Mouse (Mus musculus) urinary bladder, postnatal 10 days (tissue): ENCODE measurements around the gene Slc25a51.
A peak's percentile ranks its signal among the peaks of the same experiment; 100 is the strongest.

Source experiments
- DNase-seq: peaks from one replicate; pipeline ENCODE4 v3.0.0; 2022; ENCODE audit warnings: low spot score

The Slc25a51 gene

DNA sequence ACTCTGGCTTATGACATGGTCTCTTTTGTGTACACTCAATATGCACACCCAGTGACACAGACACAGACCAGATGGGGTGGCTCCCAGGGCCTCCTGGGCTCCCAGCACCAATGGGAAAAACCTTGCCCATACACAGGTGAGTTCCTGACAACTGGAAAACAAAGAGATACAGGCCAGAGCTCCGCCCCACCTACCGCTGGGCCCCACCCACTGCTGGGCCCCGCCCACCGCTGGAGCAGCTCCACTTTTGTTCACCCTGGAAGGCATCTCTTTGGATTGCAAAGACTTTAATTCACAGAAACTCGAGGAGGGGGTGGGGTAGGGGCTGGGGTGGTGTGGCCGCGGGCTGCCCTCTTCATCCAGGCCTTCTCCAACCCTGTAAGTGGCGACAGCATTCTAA, 14.8 kb upstream of the Slc25a51 start:
- DNase-seq = no peak

DNA sequence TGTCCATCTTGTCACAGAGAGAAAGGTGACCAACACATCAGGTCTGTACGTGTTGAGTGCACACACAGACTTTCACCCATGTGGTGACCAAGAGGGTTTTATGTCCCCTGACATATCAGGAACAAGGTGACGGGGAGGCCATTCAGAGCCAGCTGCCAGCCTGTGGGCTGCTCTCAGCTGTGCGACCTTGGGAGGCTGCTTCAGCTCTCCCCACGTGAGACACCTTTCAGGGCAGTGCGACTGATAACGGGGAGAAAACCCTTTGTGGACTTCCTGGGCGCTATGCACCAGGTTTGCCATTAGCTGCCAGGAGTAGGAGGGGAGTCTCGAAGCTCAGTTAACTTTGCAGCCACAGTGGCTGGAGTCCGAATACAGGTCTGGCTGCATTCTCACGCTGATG, 14.1 kb upstream of the Slc25a51 start:
- no peak for DNase-seq

DNA sequence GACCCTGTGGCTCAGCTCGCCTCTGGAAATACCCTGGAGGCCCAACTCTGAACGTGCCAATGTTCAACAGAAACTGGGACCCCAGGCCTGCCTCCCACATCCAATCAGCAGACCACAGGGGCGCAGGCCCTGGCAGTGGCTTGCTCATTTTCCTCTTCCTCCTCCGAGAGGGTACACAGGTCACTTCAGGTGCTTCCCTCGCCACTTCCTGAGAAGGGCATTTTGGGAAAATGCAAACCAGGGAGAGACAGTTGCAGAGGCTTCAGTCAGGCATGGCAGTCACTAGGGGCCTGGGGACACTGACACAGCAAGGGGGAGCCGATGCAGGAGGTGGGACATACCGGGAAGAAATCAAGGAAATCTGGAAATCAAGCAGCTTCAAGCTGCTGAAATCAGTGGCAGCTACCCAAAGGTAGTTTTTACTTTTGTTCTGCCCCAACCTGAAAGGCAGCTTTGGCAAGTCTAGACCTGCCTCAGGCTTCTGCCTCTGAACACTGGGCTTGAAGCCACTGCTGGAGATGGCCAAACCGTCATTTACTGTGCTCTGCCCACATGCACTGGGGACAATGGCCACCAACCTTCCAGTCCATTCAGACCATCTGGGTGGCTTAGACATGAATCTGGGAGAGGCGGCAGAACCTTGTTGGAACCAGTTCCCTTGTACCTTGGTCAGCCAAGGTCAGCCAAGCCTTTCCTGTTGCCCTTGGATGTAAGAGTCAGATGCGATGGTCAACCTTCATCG, 13.1 kb upstream of the Slc25a51 start:
- DNase-seq = no peak

DNA sequence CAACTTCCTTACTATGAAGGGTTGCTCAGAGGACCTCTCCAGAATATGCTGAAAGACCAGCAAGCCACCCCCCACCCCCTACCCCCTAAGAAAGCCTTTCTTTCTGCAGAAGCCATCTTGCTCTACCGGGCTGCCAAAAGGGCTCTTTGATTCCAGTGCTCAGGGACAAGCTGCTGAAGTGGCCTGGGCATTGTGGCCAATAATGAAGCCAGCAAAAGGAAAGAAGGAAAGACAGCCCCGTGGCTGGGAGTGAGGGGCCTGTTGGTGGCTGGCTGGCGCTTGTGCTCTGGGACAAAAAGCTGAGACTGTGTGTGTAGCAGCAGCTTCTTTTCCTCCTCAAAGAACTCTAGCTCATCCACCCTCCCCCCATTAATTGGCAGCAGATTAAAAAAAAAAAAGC, 12.2 kb upstream of the Slc25a51 start:
- DNase-seq = no peak

DNA sequence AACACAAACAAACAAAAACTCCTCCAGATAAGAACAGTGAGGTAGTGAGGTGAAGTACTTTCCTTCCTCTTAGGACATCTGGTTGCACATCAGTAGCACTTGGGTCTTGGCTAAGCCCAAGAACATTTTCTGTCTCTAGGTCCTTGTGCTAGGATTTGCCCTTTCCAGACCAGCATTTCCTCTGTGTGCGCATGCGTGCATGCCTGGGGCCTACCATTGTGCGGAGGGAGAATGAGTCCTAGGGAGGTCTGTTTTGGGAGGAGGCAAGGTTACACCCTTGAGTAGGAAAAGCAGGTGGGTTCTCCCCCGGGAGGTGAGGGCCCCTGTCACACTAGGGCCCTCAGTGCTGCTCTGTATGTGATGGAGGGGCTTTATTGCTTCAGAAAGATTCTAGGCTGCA, 10.5 kb upstream of the Slc25a51 start:
- DNase-seq = no peak

DNA sequence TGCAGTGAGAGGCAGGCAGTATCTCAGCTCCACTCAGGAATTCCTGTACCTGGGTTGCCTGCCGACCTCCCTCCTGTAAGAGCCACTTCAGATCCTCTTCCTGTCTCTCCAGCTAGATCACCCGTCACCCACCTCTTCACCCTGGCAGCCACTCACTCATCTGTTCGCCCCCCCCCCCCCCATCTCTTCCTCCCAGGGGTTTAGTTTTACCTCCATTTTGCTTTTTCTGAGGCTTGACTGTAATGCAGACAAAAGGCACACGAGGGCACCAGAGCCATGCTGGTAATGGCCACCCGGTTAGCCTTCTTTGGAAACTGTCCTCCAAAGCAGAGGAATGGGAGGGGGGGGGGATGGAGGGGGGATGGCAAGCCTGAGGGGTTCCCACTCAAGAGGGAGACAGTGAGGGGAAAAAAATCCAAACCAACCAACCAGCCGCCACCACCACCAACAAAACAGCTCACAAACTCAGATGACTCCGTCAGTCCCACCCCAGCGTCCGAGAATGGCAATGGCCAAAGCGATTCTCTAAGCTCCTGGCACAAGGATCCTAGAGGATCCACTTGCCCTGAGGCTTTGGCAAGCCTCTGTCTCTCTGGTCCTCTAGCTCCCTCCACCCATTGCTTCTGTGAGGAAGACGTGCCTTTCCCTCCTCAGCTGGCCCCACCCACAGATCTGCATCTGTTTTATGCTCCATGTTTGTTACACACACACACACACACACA, 9.8 kb upstream of the Slc25a51 start:
- no peak for DNase-seq

DNA sequence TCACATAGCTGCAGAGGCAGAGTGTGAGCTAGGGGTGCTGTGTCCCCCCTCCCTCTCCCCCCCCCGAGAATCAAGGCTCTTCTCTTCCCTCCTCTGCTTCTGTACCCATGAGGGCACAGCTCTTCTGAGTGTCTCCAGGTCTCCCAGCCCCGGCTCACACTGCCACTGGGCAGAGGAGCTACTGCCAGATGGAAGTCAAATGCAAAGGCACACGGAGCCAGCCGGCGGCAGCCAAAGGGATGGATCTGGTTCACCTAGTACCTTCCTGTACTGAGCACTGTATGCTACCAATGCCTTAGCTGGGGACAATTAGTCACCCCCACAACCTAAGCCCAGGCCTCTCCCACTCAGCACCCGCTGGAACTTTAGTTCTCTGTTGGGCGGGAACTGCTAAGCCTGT, 7.7 kb upstream of the Slc25a51 start:
- DNase-seq = no peak

DNA sequence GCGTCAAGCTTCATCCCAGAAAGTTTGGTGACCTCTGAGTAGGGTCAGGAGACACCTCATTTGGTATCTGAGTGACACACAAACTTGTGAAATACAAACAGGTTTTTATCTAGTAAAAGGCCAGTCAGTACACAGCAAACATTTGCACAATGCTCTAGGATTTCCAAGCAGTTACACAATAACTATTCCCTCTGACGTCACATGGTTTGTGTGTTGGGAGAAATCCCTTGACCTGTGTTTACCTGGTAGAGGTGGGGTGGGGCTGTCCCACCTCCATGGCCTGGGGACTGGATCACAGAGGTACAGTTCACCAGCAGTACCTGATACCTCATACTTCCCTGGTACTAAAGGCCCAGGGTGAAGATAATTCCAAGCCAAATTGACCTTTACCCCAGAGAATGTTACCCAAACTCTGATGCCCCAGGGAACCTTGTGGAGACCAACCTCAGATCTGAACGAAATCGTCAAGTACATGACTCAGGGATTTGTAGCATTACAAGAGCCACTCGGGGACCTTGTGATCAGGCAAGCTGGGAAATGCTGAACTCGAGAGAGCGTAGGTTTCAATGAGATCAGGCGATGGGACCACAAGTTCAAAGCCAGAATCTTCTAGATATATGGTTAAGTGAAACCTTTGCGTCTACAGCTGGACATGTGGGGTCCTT, 5.2 kb upstream of the Slc25a51 start:
- DNase-seq = no peak

DNA sequence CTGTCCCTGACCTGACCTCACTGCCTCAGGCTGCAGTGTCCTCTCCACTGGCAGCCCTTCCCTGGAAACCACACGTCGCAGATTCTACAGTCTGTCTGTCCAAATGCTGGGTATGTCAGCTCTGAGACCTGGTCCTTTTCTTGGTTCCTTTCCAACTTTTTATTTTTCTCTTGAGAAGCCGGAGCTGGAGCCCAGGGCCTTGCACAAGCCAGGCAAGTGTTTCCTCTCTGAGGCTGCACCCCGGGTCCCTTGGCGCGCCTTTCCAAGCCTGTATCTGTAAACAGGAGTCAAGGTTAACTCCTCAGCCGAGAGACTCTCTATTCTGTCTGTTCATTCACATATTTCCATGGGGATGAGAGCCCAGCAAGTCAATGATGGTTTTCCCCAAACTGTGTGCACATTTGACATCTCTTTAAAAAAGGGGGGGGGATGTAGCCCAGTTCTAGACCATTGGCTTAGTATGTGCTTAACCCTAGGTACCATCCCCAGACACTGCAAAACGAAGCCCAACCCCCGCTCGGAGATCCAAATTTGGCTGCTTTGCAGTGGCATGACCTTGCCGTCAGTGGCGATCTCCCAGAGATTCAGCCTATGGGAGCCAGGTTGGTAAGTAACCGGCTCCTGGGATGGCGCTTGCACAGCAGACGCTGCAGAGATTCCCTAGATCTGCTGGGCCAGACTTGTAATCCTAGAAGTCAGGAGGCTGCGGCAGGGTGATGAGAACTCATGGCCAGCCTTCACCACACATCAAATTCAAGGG, 4.0 kb upstream of the Slc25a51 start:
- DNase-seq = no peak

DNA sequence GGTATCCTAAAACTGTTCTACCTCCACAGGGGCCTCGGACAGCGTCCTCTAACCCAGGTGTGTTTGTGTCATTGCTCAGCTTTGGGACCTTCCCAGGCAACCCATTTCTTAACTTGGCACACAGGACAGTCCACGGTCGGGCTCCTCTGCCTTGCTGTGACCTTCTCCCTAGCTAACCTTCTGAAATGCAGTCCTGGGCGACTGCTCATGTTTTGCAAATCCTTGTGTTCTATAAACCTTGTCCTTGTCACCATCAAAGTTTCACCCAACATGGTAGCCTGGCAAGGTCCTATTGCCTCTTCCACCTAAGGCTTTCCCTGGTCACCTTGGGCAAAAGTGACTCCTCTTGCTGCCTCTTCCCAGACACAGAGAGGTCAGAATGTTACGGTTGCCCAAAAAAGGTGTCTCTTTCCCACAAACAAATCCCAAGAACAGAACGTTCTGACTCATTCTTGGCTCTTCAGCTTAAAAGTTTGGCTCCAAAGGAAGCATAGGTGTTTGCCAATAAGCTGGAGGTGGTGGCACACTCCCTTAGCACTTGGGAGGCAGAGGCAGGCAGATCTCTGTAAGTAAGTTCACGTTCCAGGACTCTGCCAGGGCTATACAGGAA, 2.7 kb upstream of the Slc25a51 start:
- DNase-seq = no peak

DNA sequence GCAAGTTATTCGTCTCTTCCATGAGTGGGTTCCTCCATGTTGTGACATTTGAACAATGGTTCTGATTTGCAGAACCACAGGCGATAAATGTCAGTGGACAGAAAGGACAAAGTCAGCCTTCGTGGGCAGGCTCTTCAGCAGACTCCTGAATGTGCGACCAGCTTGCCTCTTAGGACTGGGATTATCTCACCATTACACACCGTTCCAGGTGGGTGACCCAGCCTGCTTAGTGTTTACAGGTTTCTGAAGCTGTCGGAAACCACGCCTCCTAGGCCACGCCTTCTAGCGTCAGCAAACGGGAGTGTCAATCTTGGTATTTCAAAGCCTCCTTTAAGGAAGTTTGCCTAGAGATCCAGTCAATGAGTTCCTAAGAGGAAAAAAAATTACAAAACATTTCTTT, 704 bp upstream of the Slc25a51 start:
- DNase-seq = peak; percentile 18

DNA sequence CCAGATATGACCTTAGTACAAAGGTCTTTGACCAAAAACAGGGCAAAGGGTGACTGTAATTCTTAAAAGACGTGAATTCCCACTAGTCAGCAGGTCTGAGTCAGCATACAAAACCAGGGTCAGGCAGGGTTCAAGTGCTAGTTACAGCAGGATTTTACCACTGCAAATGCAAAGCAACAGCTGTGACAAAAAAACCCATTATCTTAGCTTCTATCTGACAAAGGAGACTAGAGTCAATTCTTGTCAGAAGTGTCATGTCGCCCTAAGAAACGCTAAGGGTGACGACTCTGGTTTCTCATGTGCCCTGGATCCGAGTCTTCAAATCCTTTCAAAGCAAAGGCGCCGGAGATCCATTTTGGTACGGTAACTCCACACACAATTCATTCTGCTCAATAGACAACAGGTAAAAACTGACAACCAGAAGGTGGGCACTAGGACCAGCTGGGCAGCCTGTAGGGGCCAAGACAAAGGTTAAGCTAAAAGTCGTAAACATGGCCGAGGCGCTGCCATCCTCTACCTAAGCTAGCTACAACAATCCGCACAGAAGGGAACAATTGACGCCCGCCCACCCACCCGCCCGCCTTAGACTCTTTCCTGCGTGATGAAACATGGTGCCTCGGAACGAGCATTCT, 747 bp downstream of the Slc25a51 start:
- peak; percentile 10 for DNase-seq

DNA sequence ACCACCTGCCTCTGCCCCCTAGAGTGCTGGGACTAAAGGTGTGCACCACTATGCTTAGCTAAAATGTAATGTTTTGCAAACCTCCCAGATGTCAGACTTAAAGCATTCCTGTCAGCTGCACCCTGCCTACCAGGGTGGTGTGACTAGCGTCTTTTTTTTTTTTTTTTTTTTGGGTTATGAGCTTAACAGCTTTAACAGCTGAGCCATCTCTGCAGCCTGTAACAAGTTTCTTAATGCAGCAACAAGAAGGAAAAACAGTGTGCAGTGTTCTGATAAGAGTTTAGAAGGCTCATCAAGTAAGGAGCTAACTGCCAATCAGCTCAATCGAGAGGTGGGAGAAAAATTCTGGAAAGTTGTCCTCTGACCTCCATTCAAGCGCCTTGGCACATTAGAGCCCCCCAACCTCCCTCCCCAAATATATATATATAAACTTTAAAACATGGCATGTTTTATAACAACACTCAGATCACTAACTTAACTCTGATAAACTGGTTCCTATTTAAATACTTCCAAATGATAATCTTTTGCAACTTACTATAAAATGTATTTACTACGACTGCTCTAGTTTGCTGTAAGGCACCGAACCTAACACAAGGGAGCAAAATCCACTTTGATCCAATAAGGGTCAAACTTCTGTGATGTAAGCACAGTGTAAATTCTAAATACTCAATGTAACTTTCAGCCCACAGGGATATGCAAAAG, 1.4 kb downstream of the Slc25a51 start:
- DNase-seq = no peak

DNA sequence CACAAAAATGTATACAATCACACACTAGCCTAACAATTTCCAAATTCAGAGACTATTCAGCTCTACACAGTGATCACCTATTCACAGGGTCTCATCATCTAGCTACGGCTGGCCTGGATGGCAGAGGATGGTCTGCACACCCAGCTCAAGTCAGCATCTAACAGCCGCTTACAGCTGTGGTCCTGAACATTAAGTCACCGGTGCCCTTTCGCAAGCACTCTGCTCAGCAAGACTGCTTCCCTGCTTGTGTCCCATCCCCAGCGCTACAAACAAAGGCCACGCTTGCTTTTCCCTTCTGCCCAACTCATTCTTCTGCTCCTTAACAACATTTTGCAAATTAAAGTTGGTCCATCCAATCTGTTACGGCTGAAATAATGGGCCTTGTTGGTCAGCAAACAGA, 2.2 kb downstream of the Slc25a51 start:
- DNase-seq = no peak

DNA sequence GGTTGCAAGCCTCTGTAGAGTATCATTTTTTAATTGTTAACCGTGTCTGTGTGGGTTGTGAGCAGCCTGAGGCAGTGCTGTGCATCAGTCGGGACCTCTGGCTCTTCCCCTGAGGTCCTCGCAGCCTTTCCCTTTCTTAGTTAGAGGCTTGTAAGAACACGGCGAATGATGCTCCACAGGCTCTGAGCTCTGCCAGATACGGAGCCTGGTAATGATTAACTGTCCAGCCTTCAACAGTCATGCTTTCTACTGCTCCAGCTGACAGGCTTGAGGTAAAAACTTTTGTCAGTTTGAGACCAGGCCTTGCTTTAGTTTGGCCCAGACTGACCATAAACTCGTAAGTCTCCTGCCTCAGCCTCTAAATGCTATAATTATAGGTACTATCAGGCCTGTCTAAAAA, 3.3 kb downstream of the Slc25a51 start:
- DNase-seq = no peak

DNA sequence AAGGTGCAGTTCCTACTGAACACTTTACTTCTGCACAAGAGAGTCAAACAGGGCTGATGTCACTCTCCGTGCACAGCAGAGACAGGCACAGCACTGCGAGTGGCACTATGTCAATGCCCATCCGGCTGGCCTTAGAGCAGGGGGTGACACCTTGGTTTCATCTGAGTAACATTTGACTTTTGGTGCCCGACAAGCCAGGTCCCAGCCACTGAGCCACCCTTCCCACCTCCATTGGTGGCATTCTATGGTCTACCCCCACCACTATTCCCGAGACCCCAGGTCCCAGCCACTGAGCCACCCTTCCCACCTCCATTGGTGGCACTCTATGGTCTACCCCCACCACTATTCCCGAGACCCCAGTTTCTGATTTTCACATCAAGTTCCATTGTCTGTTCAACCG, 4.5 kb downstream of the Slc25a51 start:
- no peak for DNase-seq

DNA sequence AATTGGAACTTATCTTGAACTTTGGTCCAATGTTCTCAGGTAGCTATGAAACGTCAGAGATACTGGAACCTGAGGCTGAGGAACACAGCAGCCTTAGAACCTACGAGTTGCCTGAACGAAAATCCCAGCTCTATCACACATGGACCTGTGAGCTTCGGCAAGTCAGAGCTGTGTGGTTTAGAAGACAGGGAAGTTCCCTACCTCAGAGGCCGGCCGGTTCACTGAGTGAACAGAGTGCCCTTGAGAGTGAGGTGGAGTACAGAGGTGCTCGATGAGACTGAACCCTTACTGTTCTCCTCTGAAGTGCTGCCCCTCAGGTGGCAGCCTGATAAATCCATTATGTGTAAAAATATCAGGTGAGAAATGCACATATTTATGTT, 5.1 kb downstream of the Slc25a51 start:
- no peak for DNase-seq

DNA sequence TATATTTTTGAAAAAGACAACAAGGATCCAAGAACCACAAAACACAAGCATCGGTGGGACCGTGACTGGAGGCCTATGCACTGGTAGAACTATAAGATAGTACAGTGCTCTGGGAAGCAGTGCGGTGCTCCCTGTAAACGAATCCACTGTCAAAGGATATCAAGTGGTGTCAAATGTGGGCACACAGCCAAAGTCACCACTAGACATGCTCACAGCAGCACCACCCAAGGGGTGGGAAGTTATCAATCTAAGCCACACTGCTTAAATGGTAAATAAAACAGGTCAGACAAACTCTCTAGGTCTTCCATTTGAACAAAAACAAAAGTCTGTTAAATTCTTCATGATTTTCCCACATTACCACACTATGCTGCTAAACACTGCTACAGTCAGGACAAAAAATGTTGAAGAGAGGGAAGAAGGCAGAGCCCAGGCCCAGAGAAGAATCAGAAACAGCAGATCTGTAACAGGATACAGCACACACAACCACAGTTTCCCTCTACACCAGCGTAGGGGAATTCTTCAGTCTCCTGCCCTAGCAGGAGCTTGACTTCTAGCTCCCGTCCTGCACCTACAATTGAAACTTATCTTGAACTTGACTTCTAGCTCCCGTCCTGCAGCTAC, 5.6 kb downstream of the Slc25a51 start:
- DNase-seq = no peak

DNA sequence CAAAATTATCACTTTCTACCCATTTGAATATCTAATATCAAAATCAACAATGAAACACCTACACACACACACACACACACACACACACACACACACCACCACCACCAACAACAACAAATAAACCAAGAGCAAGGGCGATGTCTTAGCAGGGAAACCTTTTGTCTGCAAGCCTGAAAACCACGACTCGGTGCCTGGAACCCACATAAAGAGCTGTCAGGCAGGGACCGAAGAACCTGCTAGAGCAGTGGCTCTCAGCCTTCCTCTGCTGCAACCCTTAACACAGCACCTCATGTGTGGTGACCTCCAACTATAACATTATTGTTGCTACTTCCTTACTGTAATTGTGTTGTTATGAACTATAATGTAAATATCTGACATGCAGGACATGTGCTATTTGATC, 6.3 kb downstream of the Slc25a51 start:
- DNase-seq = no peak

DNA sequence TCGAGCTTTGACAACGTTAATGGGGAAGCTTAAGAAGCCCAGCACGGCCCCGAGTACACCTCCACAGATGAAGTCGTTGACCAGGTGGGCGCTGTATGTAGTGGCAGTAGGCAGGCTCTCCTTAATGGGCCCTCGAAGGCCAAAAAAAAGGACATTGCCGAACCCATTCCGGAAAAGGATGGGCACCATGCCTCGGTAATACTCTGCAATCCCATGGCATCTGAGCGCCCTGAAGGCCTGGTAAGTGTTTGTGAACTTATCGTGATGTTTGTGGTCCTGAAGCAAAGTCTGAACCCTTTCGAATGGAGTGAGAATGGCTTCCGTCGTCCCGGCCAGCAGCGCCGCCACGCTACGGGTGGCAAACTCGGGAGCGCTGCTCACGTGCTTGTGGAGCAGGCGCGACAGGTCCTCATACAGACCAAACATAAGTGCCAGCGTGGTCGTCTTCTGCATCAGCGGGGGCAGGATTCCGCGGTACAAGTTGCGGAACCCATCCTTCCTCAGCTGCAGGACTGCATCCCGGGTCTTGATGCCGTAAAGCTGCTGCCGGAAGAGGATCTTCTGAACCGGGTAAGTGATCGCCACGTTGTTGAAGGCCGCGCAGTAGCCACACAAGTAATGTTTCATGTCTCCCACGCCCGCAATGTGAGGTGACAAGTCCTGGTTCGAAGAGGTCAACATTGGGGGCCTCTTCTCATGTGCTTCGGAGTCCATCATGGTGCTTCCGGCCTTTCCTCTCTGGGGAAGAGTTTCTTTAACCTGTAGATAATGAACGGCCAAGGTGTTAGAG, 8.9 kb downstream of the Slc25a51 start:
- DNase-seq = no peak
